Mouse (Mus musculus) adrenal gland, postnatal 36 days (tissue): ENCODE results near the gene Olfr345. TPM values are rescaled to one million over a fixed set of nuclear protein-coding genes. Genes with fewer than 3 reads are reported as not detected.

ENCODE experiments used
- DNase-seq, 2 experiments: peaks; one replicate each; pipeline ENCODE4 v3.0.0; 2021; ENCODE audit warnings: mixed read lengths in 1 of 2
- long read RNA-seq, 2 experiments: library from polyadenylated mRNA; stranded (forward); transcript quantifications; one replicate each; pipeline ENCODE4 v2.0.0; 2021; ENCODE audit warnings: borderline sequencing depth in 2 of 2
- total RNA-seq, 2 experiments: library from RNA; stranded (reverse); gene quantifications; 2 replicates each; pipeline ENCODE4 v1.2.3; 2021

Gene Olfr345
- total RNA-seq, result not detected
- long read RNA-seq, experiment 1, result 0 reads
- long read RNA-seq, experiment 2, result 0 reads

GRCm38 (mm10) chr2:36639741-36640140 is at the start of gene Olfr345:
Gene Olfr345, plus strand, starts transcription at chr2:36640041.
- DNase-seq, result no peak

DNA sequence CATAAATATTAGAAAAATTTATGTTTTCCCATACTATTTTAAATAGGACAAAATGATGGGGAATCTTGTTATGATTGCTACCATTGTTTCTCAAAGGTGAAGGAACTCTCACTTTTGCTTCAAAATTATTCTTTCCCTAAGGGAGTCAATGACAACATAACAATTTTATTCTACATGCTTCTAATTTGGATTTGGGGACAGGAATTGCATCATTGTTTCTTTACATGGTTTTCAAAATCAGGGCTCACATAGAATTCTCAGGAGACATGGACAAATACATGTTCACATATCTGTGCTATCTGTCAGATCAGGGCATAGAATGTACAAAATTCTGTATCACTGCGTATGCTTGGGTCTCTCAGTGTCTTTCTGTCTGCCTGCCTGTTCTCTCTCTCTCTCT is 45.6 kb downstream of the Olfr345 start, which contains the start of gene Olfr346:
Gene Olfr346 (plus strand): TSS at position 301 of the 400 bp plus-strand sequence.
- no peak for DNase-seq

Other genes starting within 250 kb of the Olfr345 start
- gene Olfr339, start 221.1 kb upstream of the Olfr345 start, total RNA-seq, result not detected
- not detected for gene Olfr340, start 187.5 kb upstream of the Olfr345 start, total RNA-seq
- not detected for gene Olfr341, start 157.6 kb upstream of the Olfr345 start, total RNA-seq
- not detected for gene Olfr342, start 115.0 kb upstream of the Olfr345 start, total RNA-seq
- not detected for gene Olfr344, start 73.4 kb upstream of the Olfr345 start, total RNA-seq
- not detected for gene Olfr346, start 45.7 kb downstream of the Olfr345 start, total RNA-seq
- not detected for gene Olfr347, start 91.9 kb downstream of the Olfr345 start, total RNA-seq
- not detected for gene Olfr348, start 144.2 kb downstream of the Olfr345 start, total RNA-seq
- gene Olfr50, start 150.5 kb downstream of the Olfr345 start, total RNA-seq, result not detected
- gene Olfr3, start 177.0 kb downstream of the Olfr345 start, total RNA-seq, result not detected
- not detected for gene Olfr350, start 206.3 kb downstream of the Olfr345 start, total RNA-seq
- gene Olfr351, start 222.6 kb downstream of the Olfr345 start, total RNA-seq, result not detected
- not detected for gene Olfr352, start 228.4 kb downstream of the Olfr345 start, total RNA-seq